Mouse (Mus musculus) CH12.LX (cell line): ENCODE results near the gene Tut1. TPM values are rescaled to one million over a fixed set of nuclear protein-coding genes. Genes with fewer than 3 reads are reported as not detected.

Experiments
- DNase-seq: peaks from one replicate; pipeline ENCODE4 v3.0.0-alpha.2; 2013; ENCODE audit errors: extremely low read depth
- H3K27ac ChIP-seq: 2 replicates; pipeline ENCODE4 v1.5.1; 2012; ENCODE audit warnings: low read depth, mild to moderate bottlenecking, control low read depth, moderate library complexity; ENCODE audit not compliant: insufficient read depth
- H3K27me3 ChIP-seq: replicated peaks from 2 replicates; pipeline ENCODE3; 2012; ENCODE audit warnings: inconsistent platforms
- H3K36me3 ChIP-seq, 2 experiments: replicated peaks in 1 of 2; 2 replicates each; pipeline versions ENCODE3 to v1.6.1; 2012; ENCODE audit warnings: inconsistent platforms in 1 of 2, low read length in 1 of 2, mild to moderate bottlenecking in 1 of 2, mixed read lengths in 1 of 2, moderate library complexity in 1 of 2; ENCODE audit not compliant: control insufficient read depth in 1 of 2, insufficient read depth in 1 of 2
- H3K4me1 ChIP-seq, 2 experiments: 2 replicates each; pipeline ENCODE4 v1.6.1; 2012; ENCODE audit warnings: inconsistent platforms in 1 of 2, moderate library complexity in 1 of 2; ENCODE audit not compliant: insufficient read depth in 2 of 2, control insufficient read depth in 1 of 2
- H3K4me2 ChIP-seq: 2 replicates; pipeline ENCODE4 v1.6.1; 2012; ENCODE audit warnings: low read depth, mild to moderate bottlenecking, control low read depth; ENCODE audit not compliant: poor library complexity, insufficient read depth, severe bottlenecking
- H3K4me3 ChIP-seq, 3 experiments: fragments of 150-350 bp in 1 of 3; sonication (generic) in 1 of 3; replicated peaks in 1 of 3; 2 replicates each; pipeline versions ENCODE3 to v1.5.1; 2011 to 2012; ENCODE audit warnings: low read depth in 2 of 3, low read length in 2 of 3, mild to moderate bottlenecking in 2 of 3, moderate library complexity in 2 of 3, control low read depth in 1 of 3, improper control_type of control experiment in 1 of 3, inconsistent platforms in 1 of 3, mixed read lengths in 1 of 3; ENCODE audit not compliant: poor library complexity in 1 of 3
- H3K79me2 ChIP-seq: replicated peaks from 2 replicates; pipeline ENCODE4 v1.6.1; 2012; ENCODE audit warnings: mild to moderate bottlenecking, moderate library complexity; ENCODE audit not compliant: control insufficient read depth, poor library complexity, insufficient read depth, severe bottlenecking; ENCODE audit errors: extremely low read depth
- H3K9ac ChIP-seq: 2 replicates; pipeline ENCODE4 v1.6.1; 2012; ENCODE audit warnings: low read depth, mild to moderate bottlenecking, control low read depth, moderate library complexity; ENCODE audit not compliant: insufficient read depth
- H3K9me3 ChIP-seq: replicated peaks from 2 replicates; pipeline ENCODE3; 2012; ENCODE audit warnings: low read length, inconsistent platforms, mixed read lengths
- BHLHE40 ChIP-seq: IDR thresholded peaks from 2 replicates; pipeline ENCODE4 v1.6.1; 2011; ENCODE audit warnings: mild to moderate bottlenecking, low read depth, low read length, improper control_type of control experiment
- CHD1 ChIP-seq: IDR thresholded peaks from 2 replicates; pipeline ENCODE4 v1.6.1; 2012; ENCODE audit warnings: low read depth, low read length, improper control_type of control experiment, inconsistent platforms
- CTCF ChIP-seq, 2 experiments: IDR thresholded peaks in 1 of 2; conservative IDR thresholded peaks in 1 of 2; 2 replicates each; pipeline ENCODE4 v1.5.1; 2011 to 2012; ENCODE audit warnings: low read depth in 2 of 2, low read length in 2 of 2, improper control_type of control experiment in 1 of 2, inconsistent platforms in 1 of 2, mild to moderate bottlenecking in 1 of 2, moderate library complexity in 1 of 2
- E2F4 ChIP-seq: IDR thresholded peaks from 2 replicates; pipeline ENCODE4 v1.6.1; 2011; ENCODE audit warnings: low read depth, low read length, improper control_type of control experiment; ENCODE audit not compliant: insufficient replicate concordance
- ELF1 ChIP-seq: IDR thresholded peaks from 2 replicates; pipeline ENCODE4 v1.6.1; 2014; ENCODE audit warnings: low read depth, mild to moderate bottlenecking, inconsistent platforms, low read length, improper control_type of control experiment
- ETS1 ChIP-seq: conservative IDR thresholded peaks from 2 replicates; pipeline ENCODE4 v1.6.1; 2012; ENCODE audit warnings: low read depth, mild to moderate bottlenecking, inconsistent platforms, low read length, improper control_type of control experiment, moderate library complexity
- HCFC1 ChIP-seq: IDR thresholded peaks from 2 replicates; pipeline ENCODE4 v1.6.1; 2012; ENCODE audit warnings: low read depth, mild to moderate bottlenecking, inconsistent platforms, low read length, improper control_type of control experiment
- IRF4 ChIP-seq: IDR thresholded peaks from 2 replicates; pipeline ENCODE4 v1.6.1; 2014; ENCODE audit warnings: low read depth, mild to moderate bottlenecking, inconsistent platforms, low read length, improper control_type of control experiment
- JUN ChIP-seq: IDR thresholded peaks from 2 replicates; pipeline ENCODE4 v1.6.1; 2011; ENCODE audit warnings: low read depth, mild to moderate bottlenecking, low read length, improper control_type of control experiment, moderate library complexity; ENCODE audit not compliant: insufficient read depth
- KAT2A ChIP-seq: IDR thresholded peaks from 2 replicates; pipeline ENCODE4 v1.6.1; 2012; ENCODE audit warnings: low read length, improper control_type of control experiment, inconsistent platforms; ENCODE audit not compliant: insufficient replicate concordance
- MAFK ChIP-seq: IDR thresholded peaks from 2 replicates; pipeline ENCODE4 v1.6.1; 2011; ENCODE audit warnings: low read length, improper control_type of control experiment; ENCODE audit not compliant: insufficient replicate concordance
- MAX ChIP-seq: IDR thresholded peaks from 2 replicates; pipeline ENCODE4 v1.6.1; 2011; ENCODE audit warnings: low read length, improper control_type of control experiment
- MEF2A ChIP-seq: IDR thresholded peaks from 2 replicates; pipeline ENCODE4 v1.6.1; 2014; ENCODE audit warnings: low read depth, mild to moderate bottlenecking, inconsistent platforms, low read length, improper control_type of control experiment, borderline replicate concordance
- MXI1 ChIP-seq: IDR thresholded peaks from 2 replicates; pipeline ENCODE4 v1.6.1; 2011; ENCODE audit warnings: mild to moderate bottlenecking, low read depth, low read length, improper control_type of control experiment
- PAX5 ChIP-seq: IDR thresholded peaks from 2 replicates; pipeline ENCODE4 v1.6.1; 2012; ENCODE audit warnings: low read length, inconsistent platforms, mixed read lengths
- POLR2A ChIP-seq: IDR thresholded peaks from 2 replicates; pipeline ENCODE4 v1.6.1; 2011; ENCODE audit warnings: low read depth, mild to moderate bottlenecking, improper control_type of control experiment, low read length
- RAD21 ChIP-seq: IDR thresholded peaks from 2 replicates; pipeline ENCODE4 v1.6.1; 2011; ENCODE audit warnings: low read depth, mild to moderate bottlenecking, low read length, improper control_type of control experiment, moderate library complexity
- RCOR1 ChIP-seq: conservative IDR thresholded peaks from 2 replicates; pipeline ENCODE4 v1.6.1; 2012; ENCODE audit warnings: low read depth, mild to moderate bottlenecking, inconsistent platforms, low read length, improper control_type of control experiment
- SIN3A ChIP-seq: IDR thresholded peaks from 2 replicates; pipeline ENCODE4 v1.6.1; 2012; ENCODE audit warnings: low read length, improper control_type of control experiment, inconsistent platforms
- SMC3 ChIP-seq: IDR thresholded peaks from 2 replicates; pipeline ENCODE4 v1.6.1; 2011; ENCODE audit warnings: low read depth, low read length, improper control_type of control experiment
- TCF12 ChIP-seq: IDR thresholded peaks from 2 replicates; pipeline ENCODE4 v1.6.1; 2014; ENCODE audit warnings: low read depth, mild to moderate bottlenecking, inconsistent platforms, low read length, improper control_type of control experiment
- UBTF ChIP-seq: IDR thresholded peaks from 2 replicates; pipeline ENCODE4 v1.6.1; 2012; ENCODE audit warnings: low read depth, mild to moderate bottlenecking, inconsistent platforms, low read length, improper control_type of control experiment, moderate library complexity
- ZC3H11A ChIP-seq: IDR thresholded peaks from 2 replicates; pipeline ENCODE4 v1.6.1; 2012; ENCODE audit warnings: low read depth, mild to moderate bottlenecking, inconsistent platforms, low read length, improper control_type of control experiment
- ZMIZ1 ChIP-seq: IDR thresholded peaks from 2 replicates; pipeline ENCODE4 v1.6.1; 2012; ENCODE audit warnings: low read depth, mild to moderate bottlenecking, inconsistent platforms, low read length, improper control_type of control experiment
- dilution Hi-C: fragments of 300-500 bp; cut with MboI; formaldehyde crosslinking; loops from 2 replicates; pipeline ENCODE4 v1.14.3; 2020; ENCODE audit warnings: low sequenced_read_pairs; ENCODE audit not compliant: extremely low pct_unique_long_range_greater_than_20kb, extremely low pct_ligation_motif_present
- in situ Hi-C: fragments of 300-500 bp; cut with MboI; formaldehyde crosslinking; loops from 3 replicates; pipeline ENCODE4 v1.14.3; 2019; ENCODE audit warnings: low sequenced_read_pairs, low pct_ligation_motif_present, low pct_unique_long_range_greater_than_20kb, mixed read lengths
- polyA plus RNA-seq: library from polyadenylated mRNA; unstranded; fragments of >175 nt; gene quantifications from 2 replicates; pipeline ENCODE4 v1.2.1, GENCODE M21; 2012; ENCODE audit warnings: low read depth; ENCODE audit not compliant: insufficient read length
- total RNA-seq, 2 experiments: library from RNA; depleted of rRNA; stranded (reverse); fragments of 300-350 nt in 1 of 2; fragments of >200 nt in 1 of 2; gene quantifications; 2 replicates each; pipeline ENCODE4 v1.2.3; 2012 to 2014

Gene Tut1
- total and polyA plus RNA-seq, 3 experiments, result 40.4 to 54.9 (median 47.7) TPM

GRCm38 (mm10) chr19:8944062-8944461 is 9.6 kb upstream of the Tut1 start:
- peaks cover 16 to 40% of the 10 kb centered on the region in 2 experiments for H3K4me1 ChIP-seq
- no peaks in the 10 kb centered on the region for H3K9me3 ChIP-seq
- TF ChIP-seq TCF12 (0 out of 2 replicates have a peak, but pooled peaks have one; percentile 4), MEF2A (no peak)
- no peak for DNase-seq
- H3K36me3 ChIP-seq, result peaks cover 61 to 76% of the 10 kb centered on the region in 2 experiments
- dilution Hi-C loops (no loop called here), in situ Hi-C loops (no loop called here)
- peak overlapping the region; percentile 91 for H3K4me2 ChIP-seq
- no peak overlapping the region for H3K27ac ChIP-seq
- peak overlapping the region; percentile 97 for H3K9ac ChIP-seq
- no peaks in the 10 kb centered on the region for H3K27me3 ChIP-seq
- H3K4me3 ChIP-seq, result peak overlapping the region in 2 of 3 experiments; percentile 17 to 23
- H3K79me2 ChIP-seq, result peaks cover 42% of the 10 kb centered on the region

DNA sequence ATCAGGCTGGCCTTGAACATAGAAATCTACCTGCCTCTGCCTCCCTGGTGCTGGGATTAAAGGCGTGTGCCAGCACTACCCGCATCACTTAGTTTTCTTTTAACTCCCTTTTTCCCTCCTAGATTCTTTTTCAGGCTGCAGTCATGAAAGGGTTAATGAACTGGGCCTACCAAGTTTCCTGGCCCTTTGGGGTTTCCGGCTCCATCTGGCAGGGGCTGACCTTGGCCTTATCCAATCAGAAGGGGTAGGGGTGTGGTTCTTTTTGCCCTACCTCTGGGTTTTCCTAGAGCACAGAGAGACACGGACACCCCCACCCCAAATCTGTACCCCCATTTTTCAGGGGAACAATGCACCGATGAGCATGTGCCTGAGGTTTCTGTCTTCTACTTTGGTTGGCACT is 8.9 kb upstream of the Tut1 start:
- Histone ChIP-seq H3K27me3 (no peaks in the 10 kb centered on the region), H3K4me3 (no peak overlapping the region), H3K36me3 (peaks cover 61 to 75% of the 10 kb centered on the region in 2 experiments), H3K4me1 (peaks cover 16 to 38% of the 10 kb centered on the region in 2 experiments), H3K27ac (no peak overlapping the region), H3K79me2 (peaks cover 42% of the 10 kb centered on the region), H3K9me3 (no peaks in the 10 kb centered on the region), H3K9ac (peak overlapping the region; percentile 21; the same call in 1 of the 2 replicates), H3K4me2 (peak overlapping the region; percentile 41; the same call in 1 of the 2 replicates)
- in situ Hi-C loops (no loop called here), dilution Hi-C loops (no loop called here)
- peak; percentile 47; the same call in 1 of the 2 replicates for TF ChIP-seq HCFC1
- no peak for TF ChIP-seq ZMIZ1
- TF ChIP-seq RCOR1, result no peak
- TF ChIP-seq SIN3A, result peak; percentile 61; the same call in 1 of the 2 replicates
- peak; percentile 41 for TF ChIP-seq ELF1
- peak; percentile 37 for TF ChIP-seq MXI1
- TF ChIP-seq RAD21, result no peak
- TF ChIP-seq CHD1, result 0 out of 2 replicates have a peak, but pooled peaks have one; percentile 50
- DNase-seq, result peak; percentile 65

DNA sequence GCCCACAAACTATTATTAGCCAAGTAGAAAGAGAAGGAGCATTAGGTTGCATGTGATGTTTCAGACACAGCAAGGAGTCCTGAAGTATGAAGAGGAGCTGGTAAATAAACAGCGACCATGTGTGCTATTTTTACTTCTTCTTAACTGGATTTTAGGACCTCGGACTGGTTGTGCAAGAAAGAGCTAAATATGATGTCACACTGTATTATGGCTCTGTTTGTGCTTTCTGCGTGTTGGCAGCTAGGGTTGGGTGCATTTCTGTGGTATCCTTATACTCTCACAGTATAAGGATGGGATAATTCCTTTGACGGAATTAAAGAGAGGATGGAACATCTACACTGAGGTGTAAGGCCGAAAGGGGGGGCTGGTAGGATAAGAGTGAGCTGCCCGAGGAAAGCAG is 8.4 kb upstream of the Tut1 start:
- TF ChIP-seq ZMIZ1 (no peak), ETS1 (no peak), KAT2A (no peak), SIN3A (no peak), BHLHE40 (no peak), IRF4 (no peak), MAX (no peak), SMC3 (no peak), JUN (no peak), HCFC1 (no peak), UBTF (no peak), E2F4 (no peak), MXI1 (no peak), RCOR1 (no peak), PAX5 (no peak), MEF2A (no peak), POLR2A (no peak), CTCF (conservative IDR thresholded peaks at IDR 0.05 in 1 of 2, IDR thresholded peaks at IDR 0.05 in 1 of 2; ENCODE audit: low read depth in 2 of 2, low read length in 2 of 2) (no peak), ZC3H11A (no peak), MAFK (no peak)
- TF ChIP-seq, all 38 proteins: peak for 0
- no peak for DNase-seq
- Histone ChIP-seq H3K9me3 (no peaks in the 10 kb centered on the region), H3K4me1 (peaks cover 14 to 35% of the 10 kb centered on the region in 2 experiments), H3K4me2 (no peak overlapping the region), H3K4me3 (no peak overlapping the region), H3K79me2 (peaks cover 42% of the 10 kb centered on the region), H3K9ac (peak overlapping the region; percentile 21; the same call in 1 of the 2 replicates), H3K27ac (no peak overlapping the region), H3K36me3 (peaks cover 61 to 74% of the 10 kb centered on the region in 2 experiments), H3K27me3 (no peaks in the 10 kb centered on the region)
- dilution Hi-C loops (no loop called here), in situ Hi-C loops (no loop called here)
